Mouse (Mus musculus) forebrain, embryonic 14.5 days (tissue): Measurements from ENCODE around the gene Scaf1. TPM values are rescaled to one million over a fixed set of nuclear protein-coding genes. Genes with fewer than 3 reads are reported as not detected.
A peak's percentile ranks its signal among the peaks of the same experiment; 100 is the strongest.

ENCODE experiments used
- ATAC-seq: fragments of 200-750 bp; cut with Nextera tagmentation; 2 replicates; pipeline ENCODE4 v1.8.0; 2017; ENCODE audit warnings: mild to moderate bottlenecking, moderate library complexity
- DNase-seq: peaks from one replicate; pipeline ENCODE4 v3.0.0-alpha.2; 2015; ENCODE audit warnings: low spot score
- H3K27ac ChIP-seq: fragments of 300-500 bp; sonication (generic); 2 replicates; pipeline ENCODE4 v1.5.1; 2014; ENCODE audit warnings: low read depth, mild to moderate bottlenecking, control low read depth, low read length, moderate library complexity
- H3K27me3 ChIP-seq: fragments of 300-500 bp; sonication (generic); replicated peaks from 2 replicates; pipeline ENCODE4 v1.6.1; 2014; ENCODE audit warnings: low read length, control low read depth, mixed read lengths; ENCODE audit not compliant: control insufficient read depth, insufficient read depth
- H3K36me3 ChIP-seq: fragments of 300-500 bp; sonication (generic); 2 replicates; pipeline ENCODE4 v1.6.1; 2014; ENCODE audit warnings: low read length, control low read depth; ENCODE audit not compliant: control insufficient read depth, insufficient read depth
- H3K4me1 ChIP-seq: fragments of 300-500 bp; sonication (generic); 2 replicates; pipeline ENCODE4 v1.6.1; 2014; ENCODE audit warnings: antibody characterized with exemption, low read length, control low read depth; ENCODE audit not compliant: control insufficient read depth, insufficient read depth
- H3K4me2 ChIP-seq: fragments of 300-500 bp; sonication (generic); 2 replicates; pipeline ENCODE4 v1.6.1; 2014; ENCODE audit warnings: mild to moderate bottlenecking, control low read depth, low read length
- H3K4me3 ChIP-seq: fragments of 300-500 bp; sonication (generic); 2 replicates; pipeline ENCODE4 v1.5.1; 2014; ENCODE audit warnings: low read depth, low read length, control low read depth
- H3K9ac ChIP-seq: fragments of 300-500 bp; sonication (generic); 2 replicates; pipeline ENCODE4 v1.6.1; 2014; ENCODE audit warnings: mild to moderate bottlenecking, low read length, control low read depth, moderate library complexity
- H3K9me3 ChIP-seq: fragments of 300-500 bp; sonication (generic); replicated peaks from 2 replicates; pipeline ENCODE4 v1.6.1; 2016; ENCODE audit warnings: low read length, control low read depth, mixed read lengths; ENCODE audit not compliant: control insufficient read depth
- WGBS: fragments of 180-500 bp; shearing (Covaris S2); extraction: QIAGEN DNeasy Blood & Tissue Kit; methylation state at CpG from one replicate; pipeline ENCODE4 v1.1.7; 2014; 5-methylcytosine and 5-hydroxymethylcytosine counted together
- polyA plus RNA-seq: library from polyadenylated mRNA; unstranded; fragments of >200 nt; fragmentation: Nextera tagmentation; extraction: Ambion mirVana; gene quantifications from 2 replicates; pipeline ENCODE4 v1.2.1, GENCODE M21; 2014

Scaf1 gene
- polyA plus RNA-seq, 1 experiment from 2014 or later = 40.5 TPM

GRCm38 (mm10) chr7:44983944-44984832 lies 32.0 kb downstream of the Scaf1 start:
- peak overlapping the region; percentile 68 for H3K4me2 ChIP-seq
- no peaks in the 10 kb centered on the region for H3K27me3 ChIP-seq
- H3K36me3 ChIP-seq = peaks cover 44% of the 10 kb centered on the region
- H3K27ac ChIP-seq = no peak overlapping the region
- peak overlapping the region; percentile 82 for H3K4me3 ChIP-seq
- H3K4me1 ChIP-seq = peaks cover 26% of the 10 kb centered on the region
- ATAC-seq (no peak), DNase-seq (no peak)
- WGBS = 79% methylated on average over 6 of the region's 7 CpGs
- H3K9ac ChIP-seq = peak overlapping the region; percentile 91; the same call in 1 of the 2 replicates
- H3K9me3 ChIP-seq = no peaks in the 10 kb centered on the region

GRCm38 (mm10) chr7:44983085-44983484 lies 33.1 kb downstream of the Scaf1 start:
- Histone ChIP-seq H3K27ac (no peak overlapping the region), H3K9me3 (no peaks in the 10 kb centered on the region), H3K4me2 (no peak overlapping the region), H3K36me3 (peaks cover 53% of the 10 kb centered on the region), H3K27me3 (no peaks in the 10 kb centered on the region), H3K4me3 (no peak overlapping the region), H3K9ac (no peak overlapping the region), H3K4me1 (peaks cover 18% of the 10 kb centered on the region)
- peak; percentile 77 for DNase-seq
- 34% methylated on average over 6 of the region's 6 CpGs for WGBS
- no peak for ATAC-seq

GRCm38 (mm10) chr7:44981539-44981938 lies 34.6 kb downstream of the Scaf1 start:
- Histone ChIP-seq H3K4me1 (peaks cover 13% of the 10 kb centered on the region), H3K36me3 (peaks cover 69% of the 10 kb centered on the region), H3K4me2 (no peak overlapping the region), H3K9ac (no peak overlapping the region), H3K27me3 (no peaks in the 10 kb centered on the region), H3K27ac (no peak overlapping the region), H3K9me3 (no peaks in the 10 kb centered on the region), H3K4me3 (no peak overlapping the region)
- ATAC-seq (no peak), DNase-seq (no peak)
- 94% methylated on average over 8 of the region's 8 CpGs for WGBS

- Histone ChIP-seq H3K4me2 (no peak overlapping the region), H3K9me3 (no peaks in the 10 kb centered on the region), H3K4me3 (no peak overlapping the region), H3K9ac (no peak overlapping the region), H3K27me3 (no peaks in the 10 kb centered on the region), H3K4me1 (peaks cover 9% of the 10 kb centered on the region), H3K27ac (no peak overlapping the region), H3K36me3 (peaks cover 77% of the 10 kb centered on the region)
- DNase-seq (no peak), ATAC-seq (no peak)
- WGBS = 98% methylated on average over 3 of the region's 3 CpGs
These were observed 37.9 kb downstream of the Scaf1 start for GRCm38 (mm10) chr7:44978300-44978699.

GRCm38 (mm10) chr7:44975117-44975419 lies 41.1 kb downstream of the Scaf1 start:
- 13% methylated on average over 6 of the region's 6 CpGs for WGBS
- H3K27ac ChIP-seq = peak overlapping the region; percentile 96
- DNase-seq = no peak
- peak overlapping the region; percentile 95 for H3K4me2 ChIP-seq
- H3K4me1 ChIP-seq = peaks cover 25% of the 10 kb centered on the region
- H3K9me3 ChIP-seq = no peaks in the 10 kb centered on the region
- H3K4me3 ChIP-seq = no peak overlapping the region; the same call in 1 of the 2 replicates
- peak overlapping the region; percentile 32; the same call in 1 of the 2 replicates for H3K9ac ChIP-seq
- H3K27me3 ChIP-seq = no peaks in the 10 kb centered on the region
- ATAC-seq = no peak
- H3K36me3 ChIP-seq = peaks cover 47% of the 10 kb centered on the region

- peak; percentile 66 for ATAC-seq
- DNase-seq = peak; percentile 95
These were observed 41.6 kb downstream of the Scaf1 start, which contains the start of gene Cpt1c for GRCm38 (mm10) chr7:44974383-44975116. TSS of gene Cpt1c (minus strand) at chr7:44974851.

GRCm38 (mm10) chr7:44973415-44974130 lies 42.6 kb downstream of the Scaf1 start:
- Histone ChIP-seq H3K4me3 (peak overlapping the region; percentile 56), H3K9ac (peak overlapping the region; percentile 79), H3K27me3 (no peaks in the 10 kb centered on the region), H3K4me2 (peak overlapping the region; percentile 95), H3K27ac (peak overlapping the region; percentile 96), H3K36me3 (peaks cover 32% of the 10 kb centered on the region), H3K9me3 (no peaks in the 10 kb centered on the region), H3K4me1 (peaks cover 25% of the 10 kb centered on the region)
- no peak for ATAC-seq
- DNase-seq = no peak
- 27% methylated on average over 14 of the region's 14 CpGs for WGBS

More at GRCm38 (mm10) chr7:44974383-44975116, 41.6 kb downstream of the Scaf1 start, which contains the start of gene Cpt1c:
- Histone ChIP-seq H3K27me3 (no peaks in the 10 kb centered on the region), H3K27ac (peak within 1 kb of the TSS; percentile 96), H3K4me2 (peak within 1 kb of the TSS; percentile 95), H3K9me3 (no peaks in the 10 kb centered on the region), H3K4me3 (peak within 1 kb of the TSS; percentile 56), H3K4me1 (peaks cover 25% of the 10 kb centered on the region), H3K9ac (peak within 1 kb of the TSS; percentile 79), H3K36me3 (peaks cover 42% of the 10 kb centered on the region)
- under 1% methylated on average over 22 of the region's 22 CpGs for WGBS

- 76% methylated on average over 7 of the region's 7 CpGs for WGBS
- DNase-seq (no peak), ATAC-seq (no peak)
- no peaks in the 10 kb centered on the region for H3K9me3 ChIP-seq
- peak overlapping the region; percentile 35 for H3K4me3 ChIP-seq
- peaks cover 17% of the 10 kb centered on the region for H3K36me3 ChIP-seq
- no peaks in the 10 kb centered on the region for H3K27me3 ChIP-seq
- H3K9ac ChIP-seq = peak overlapping the region; percentile 71
- peak overlapping the region; percentile 78; the same call in 1 of the 2 replicates for H3K27ac ChIP-seq
- peaks cover 25% of the 10 kb centered on the region for H3K4me1 ChIP-seq
- peak overlapping the region; percentile 58 for H3K4me2 ChIP-seq
These were observed 45.0 kb downstream of the Scaf1 start for GRCm38 (mm10) chr7:44971142-44971541.
